ENCODE assay signal across 15 mouse cellular contexts in the genomic region with DNA sequence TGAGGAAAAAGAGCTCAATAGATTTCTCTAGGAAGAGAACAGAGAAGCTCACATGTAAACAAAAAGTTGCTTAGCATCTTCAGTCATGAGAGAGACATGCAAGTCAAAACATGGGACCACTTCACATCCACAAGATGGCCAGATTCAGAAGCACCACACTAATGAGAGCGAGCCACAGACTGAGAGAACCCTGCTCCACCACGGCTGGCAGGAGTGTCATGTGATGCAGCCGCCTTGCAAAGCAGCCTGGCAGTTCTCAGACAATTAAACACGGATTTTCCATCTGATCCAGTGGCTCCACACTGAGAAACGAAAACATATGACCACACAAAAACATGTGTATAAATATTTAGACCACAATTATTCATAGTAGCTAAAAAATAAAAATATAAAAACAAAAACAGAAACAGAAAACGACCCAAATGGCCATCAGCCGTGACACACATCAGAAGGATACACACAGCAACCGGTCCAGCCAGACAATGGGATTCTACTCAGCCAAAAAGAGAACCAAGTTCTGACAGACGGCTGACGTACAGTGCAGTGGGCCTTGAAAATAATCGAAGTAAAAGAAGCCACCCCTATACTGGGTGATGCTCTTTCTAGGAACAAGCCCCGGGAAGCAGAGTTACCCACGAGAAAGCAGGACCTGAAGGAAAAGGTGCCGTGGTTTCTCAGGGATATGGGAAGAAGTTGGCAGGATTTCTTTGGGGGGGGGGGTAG. TPM values are rescaled to one million over a fixed set of nuclear protein-coding genes. Genes with fewer than 3 reads are reported as not detected.
DNase-seq lines count a peak whose midpoint lies in the region; ATAC-seq and TF ChIP-seq lines count a peak whose summit lies in the region.
"Had no signal": no experiment of that assay in that cellular context is flagged by ENCODE, and none has a peak within 500 bp of the region (broad histone marks: within the 10 kb centered on the region; RNA-seq: fewer than 3 reads in every experiment).

No protein-coding gene starts in this region.

- H3K36me3 ChIP-seq in forebrain, embryonic 14.5 days (ENCODE audit: control insufficient read depth, insufficient read depth, low read length), result peaks cover 44% of the 10 kb centered on the region
- H3K36me3 ChIP-seq in forebrain, postnatal 0 days (ENCODE audit: insufficient read depth), result peaks cover 38% of the 10 kb centered on the region
- peaks cover 10% of the 10 kb centered on the region for H3K36me3 ChIP-seq in neural tube, embryonic 14.5 days (ENCODE audit: control insufficient read depth, insufficient read depth, low read length)

- no peaks in the 10 kb centered on the region for H3K9me3 ChIP-seq in forebrain, embryonic 14.5 days (replicated peaks; ENCODE audit: control insufficient read depth, low read length)
- H3K9me3 ChIP-seq in forebrain, postnatal 0 days (ENCODE audit: low read length), result no peaks in the 10 kb centered on the region
- no peaks in the 10 kb centered on the region for H3K9me3 ChIP-seq in neural tube, embryonic 14.5 days (ENCODE audit: control insufficient read depth, low read length)

- no peak overlapping the region for H3K4me2 ChIP-seq in forebrain, embryonic 14.5 days (ENCODE audit: low read length)
- H3K4me2 ChIP-seq in forebrain, postnatal 0 days (ENCODE audit: low read depth), result no peak overlapping the region
- H3K4me2 ChIP-seq in neural tube, embryonic 14.5 days (ENCODE audit: low read depth, low read length), result no peak overlapping the region

- 62% methylated on average over 14 of the region's 14 CpGs for WGBS in forebrain, embryonic 14.5 days
- WGBS in forebrain, postnatal 0 days, result 41% methylated on average over 14 of the region's 14 CpGs
- WGBS in neural tube, embryonic 14.5 days, result 67% methylated on average over 14 of the region's 14 CpGs

- H3K4me1 ChIP-seq in forebrain, embryonic 14.5 days (ENCODE audit: control insufficient read depth, insufficient read depth, low read length), result peaks cover 3% of the 10 kb centered on the region; the same call in 1 of the 2 replicates
- H3K4me1 ChIP-seq in forebrain, postnatal 0 days (ENCODE audit: insufficient read depth), result peaks cover 9% of the 10 kb centered on the region; the same call in 1 of the 2 replicates
- H3K4me1 ChIP-seq in neural tube, embryonic 14.5 days (ENCODE audit: control insufficient read depth, insufficient read depth, low read length), result no peaks in the 10 kb centered on the region

- no peak overlapping the region for H3K4me3 ChIP-seq in forebrain, embryonic 14.5 days (ENCODE audit: low read depth, low read length)
- no peak overlapping the region for H3K4me3 ChIP-seq in forebrain, postnatal 0 days (ENCODE audit: low read depth, low read length)
- no peak overlapping the region for H3K4me3 ChIP-seq in neural tube, embryonic 14.5 days (ENCODE audit: low read depth, low read length)
- H3K4me3 ChIP-seq: gastrocnemius, adult 2 months; left cerebral cortex, adult 2 months had no signal

- H3K27me3 ChIP-seq in forebrain, embryonic 14.5 days (replicated peaks; ENCODE audit: control insufficient read depth, insufficient read depth, low read length), result no peaks in the 10 kb centered on the region
- no peaks in the 10 kb centered on the region for H3K27me3 ChIP-seq in forebrain, postnatal 0 days (ENCODE audit: insufficient read depth, low read length)
- no peaks in the 10 kb centered on the region for H3K27me3 ChIP-seq in neural tube, embryonic 14.5 days (ENCODE audit: control insufficient read depth, insufficient read depth, low read length)

- peak; percentile 83 for ATAC-seq in forebrain, embryonic 14.5 days
- peak; percentile 90 for ATAC-seq in forebrain, postnatal 0 days
- peak; percentile 78 for ATAC-seq in neural tube, embryonic 14.5 days (ENCODE audit: low read depth)
- ATAC-seq: liver, postnatal 0 days had no signal

- no peak overlapping the region for H3K9ac ChIP-seq in forebrain, embryonic 14.5 days (ENCODE audit: low read length)
- no peak overlapping the region for H3K9ac ChIP-seq in forebrain, postnatal 0 days
- no peak overlapping the region for H3K9ac ChIP-seq in neural tube, embryonic 14.5 days (replicated peaks; ENCODE audit: low read depth, low read length)
- H3K9ac ChIP-seq: liver, postnatal 0 days had no signal

- peak; percentile 14 to 28 for DNase-seq in layer of hippocampus, postnatal 14 days (ENCODE audit: low spot score in 2 of 2)
- no peak for DNase-seq in layer of hippocampus, postnatal 36 days
- DNase-seq in forebrain, embryonic 14.5 days (ENCODE audit: low spot score), result peak; percentile 74
- DNase-seq in forebrain, postnatal 0 days, result peak; percentile 71
- no peak for DNase-seq in urinary bladder, adult 2 months (ENCODE audit: low spot score)
- DNase-seq in embryo, embryonic 11 days, result no peak
- DNase-seq: adrenal gland, postnatal 10 days; cerebellum, adult 9-11 months; gastrocnemius, adult 2 months; heart, adult 11 months; liver, postnatal 0 days; thymus, adult 2 months had no signal

- TF ChIP-seq CTCF in forebrain, postnatal 0 days (IDR thresholded peaks at IDR 0.05; ENCODE audit: low read depth), result no peak

- H3K27ac ChIP-seq in forebrain, embryonic 14.5 days (ENCODE audit: low read depth, low read length), result peak overlapping the region; percentile 82
- peak overlapping the region; percentile 30 for H3K27ac ChIP-seq in forebrain, postnatal 0 days (ENCODE audit: low read depth, low read length)
- H3K27ac ChIP-seq in neural tube, embryonic 14.5 days (ENCODE audit: low read depth, low read length), result peak overlapping the region; percentile 34; the same call in 1 of the 2 replicates
- H3K27ac ChIP-seq: gastrocnemius, adult 2 months; left cerebral cortex, adult 2 months; macrophage had no signal

RNA-seq across cellular contexts. Expression of a gene that starts 40.2 kb away (rescaled TPM):
- total RNA-seq in layer of hippocampus, postnatal 14 days (2021), result 10 to 100 TPM; 30.5 to 30.8 TPM
- 10 to 100 TPM; 37.3 to 41.4 TPM for total RNA-seq in layer of hippocampus, postnatal 36 days (2021)
- 10.6 and 11.3 TPM in 2 replicates for polyA plus RNA-seq in forebrain, embryonic 14.5 days (2014; fragmentation: Nextera tagmentation; extraction: Ambion mirVana)
- total RNA-seq in forebrain, postnatal 0 days (2014; rRNA removed), result 21.5 and 30.3 TPM in 2 replicates
- polyA plus RNA-seq in forebrain, postnatal 0 days (2015; fragmentation: Nextera tagmentation; extraction: Ambion mirVana), result 3.7 and 4.7 TPM in 2 replicates
- polyA plus RNA-seq in neural tube, embryonic 14.5 days (2014; fragmentation: Nextera tagmentation; extraction: Ambion mirVana), result 10.7 and 11.7 TPM in 2 replicates
- 15.9 and 27.2 TPM in 2 replicates for polyA plus RNA-seq in urinary bladder, adult 2 months (2012; rRNA removed)

Comparison
In these comparisons a context has a peak if more than half of its experiments do, and no peak if none do; other contexts are left out.
1. DNase-seq: peak in layer of hippocampus, postnatal 14 days (2 of 2), forebrain, embryonic 14.5 days (single experiment) and forebrain, postnatal 0 days (single experiment); none in layer of hippocampus, postnatal 36 days (0 of 2), urinary bladder, adult 2 months (single experiment) and embryo, embryonic 11 days (single experiment).
2. H3K27ac ChIP-seq: peak in every context shown above with its lines; median percentile 82 in forebrain, embryonic 14.5 days; 34 in neural tube, embryonic 14.5 days; 30 in forebrain, postnatal 0 days.
3. Peak in every context shown above with its lines, with median percentiles within 50 percentile points of each other: ATAC-seq.